8 mouse cellular contexts compared by ENCODE assay signal in genomic region chr13:36528223-36528895, GRCm38 (mm10).
A peak's percentile ranks its signal among the peaks of the same experiment; 100 is the strongest.
DNase-seq lines count a peak whose midpoint lies in the region; ATAC-seq and TF ChIP-seq lines count a peak whose summit lies in the region.

No protein-coding gene starts in this region.

- H3K4me3 ChIP-seq in intestine, embryonic 16.5 days (ENCODE audit: low read length), result no peak overlapping the region
- H3K4me3 ChIP-seq in intestine, embryonic 15.5 days (replicated peaks), result no peak overlapping the region
- H3K4me3 ChIP-seq in MEL (ENCODE audit: control insufficient read depth in 1 of 2, insufficient read depth in 1 of 2, low read depth in 2 of 2, low read length in 2 of 2), result no peak overlapping the region
- no peak overlapping the region for H3K4me3 ChIP-seq in heart, adult 2 months

- no peaks in the 10 kb centered on the region for H3K36me3 ChIP-seq in intestine, embryonic 16.5 days (ENCODE audit: control insufficient read depth, insufficient read depth, low read length)
- no peaks in the 10 kb centered on the region for H3K36me3 ChIP-seq in intestine, embryonic 15.5 days
- H3K36me3 ChIP-seq in MEL (ENCODE audit: control insufficient read depth in 1 of 2, insufficient read depth in 2 of 2, low read length in 2 of 2), result peaks cover 0 to 5% of the 10 kb centered on the region in 2 experiments; a peak in 2 of 4 replicates
- H3K36me3 ChIP-seq in heart, adult 2 months (ENCODE audit: control insufficient read depth, insufficient read depth, low read length), result no peaks in the 10 kb centered on the region

- TF ChIP-seq CTCF in MEL (IDR thresholded peaks at IDR 0.05 in 2 of 3, conservative IDR thresholded peaks at IDR 0.05 in 1 of 3; ENCODE audit: control insufficient read depth in 1 of 3, insufficient read depth in 1 of 3, low read depth in 2 of 3, low read length in 3 of 3, poor library complexity in 1 of 3, severe bottlenecking in 1 of 3), result no peak
- no peak for TF ChIP-seq CTCF in heart, adult 2 months (IDR thresholded peaks at IDR 0.05)

- DNase-seq in MEL (ENCODE audit: low read depth, low spot score), result peak; percentile 23
- peak; percentile 67 to 82 for DNase-seq in heart, adult 2 months
- DNase-seq in lung, adult 18-20 months, result peak; percentile 32 to 33
- DNase-seq in thymus, postnatal 25 days, result no peak
- DNase-seq in cerebellum, adult 8-10 months, result no peak

- H3K9me3 ChIP-seq in intestine, embryonic 16.5 days (ENCODE audit: control insufficient read depth, low read length), result no peaks in the 10 kb centered on the region
- no peaks in the 10 kb centered on the region for H3K9me3 ChIP-seq in intestine, embryonic 15.5 days
- no peaks in the 10 kb centered on the region for H3K9me3 ChIP-seq in MEL (replicated peaks; ENCODE audit: insufficient read depth, low read length)

- TF ChIP-seq RAD21 in MEL (IDR thresholded peaks at IDR 0.05; ENCODE audit: low read depth, low read length), result no peak

- H3K4me1 ChIP-seq in intestine, embryonic 16.5 days (ENCODE audit: control insufficient read depth, insufficient read depth, low read length), result peaks cover under 1% of the 10 kb centered on the region; the same call in 1 of the 2 replicates
- 0 out of 2 replicates have a peak, but pooled peaks cover 2% of the 10 kb centered on the region for H3K4me1 ChIP-seq in intestine, embryonic 15.5 days (replicated peaks)
- peaks cover 0 to 5% of the 10 kb centered on the region in 2 experiments; a peak in 2 of 4 replicates for H3K4me1 ChIP-seq in MEL (ENCODE audit: control insufficient read depth in 1 of 2, insufficient read depth in 2 of 2, low read length in 2 of 2)
- H3K4me1 ChIP-seq in heart, adult 2 months (ENCODE audit: control insufficient read depth, insufficient read depth, low read length), result peaks cover 5% of the 10 kb centered on the region; the same call in 1 of the 2 replicates

- TF ChIP-seq EP300 in MEL (IDR thresholded peaks at IDR 0.05; ENCODE audit: low read depth in 1 of 2, low read length in 2 of 2), result no peak
- TF ChIP-seq EP300 in heart, adult 2 months (IDR thresholded peaks at IDR 0.05; ENCODE audit: insufficient read depth, low read depth, low read length), result no peak

- intact Hi-C loops in heart, adult 2 months (cut with DNase I), result no loop called here

- H3K27ac ChIP-seq in intestine, embryonic 16.5 days (ENCODE audit: low read length), result no peak overlapping the region
- no peak overlapping the region for H3K27ac ChIP-seq in intestine, embryonic 15.5 days
- no peak overlapping the region for H3K27ac ChIP-seq in MEL (ENCODE audit: control insufficient read depth, low read depth, low read length)
- H3K27ac ChIP-seq in heart, adult 2 months, result peak overlapping the region; percentile 26

- H3K9ac ChIP-seq in intestine, embryonic 16.5 days (ENCODE audit: low read depth, low read length), result no peak overlapping the region
- no peak overlapping the region for H3K9ac ChIP-seq in intestine, embryonic 15.5 days
- H3K9ac ChIP-seq in MEL (ENCODE audit: control insufficient read depth, low read depth, low read length, poor library complexity, severe bottlenecking), result no peak overlapping the region
- H3K9ac ChIP-seq in heart, adult 2 months (ENCODE audit: low read depth, low read length), result no peak overlapping the region

- ATAC-seq in intestine, embryonic 16.5 days, result peak; percentile 41; the same call in 1 of the 2 replicates
- ATAC-seq in intestine, embryonic 15.5 days, result no peak; the same call in 1 of the 2 replicates
- ATAC-seq in megakaryocyte progenitor cell, adult 5-6 weeks (replicated peaks; ENCODE audit: poor library complexity), result no peak

- no peak overlapping the region for H3K4me2 ChIP-seq in intestine, embryonic 16.5 days (ENCODE audit: low read depth, low read length)
- H3K4me2 ChIP-seq in intestine, embryonic 15.5 days (replicated peaks), result no peak overlapping the region

- no peaks in the 10 kb centered on the region for H3K79me2 ChIP-seq in MEL (ENCODE audit: control insufficient read depth, insufficient read depth, low read length, poor library complexity)
- no peaks in the 10 kb centered on the region for H3K79me2 ChIP-seq in heart, adult 2 months (replicated peaks; ENCODE audit: control insufficient read depth, insufficient read depth, low read length)

- 52% methylated on average over 8 of the region's 8 CpGs for WGBS in intestine, embryonic 16.5 days
- 54% methylated on average over 8 of the region's 8 CpGs for WGBS in intestine, embryonic 15.5 days
- 45% methylated on average over 8 of the region's 8 CpGs for WGBS in heart, adult 2 months

- H3K27me3 ChIP-seq in intestine, embryonic 16.5 days (replicated peaks; ENCODE audit: control insufficient read depth, insufficient read depth, low read length), result no peaks in the 10 kb centered on the region
- H3K27me3 ChIP-seq in intestine, embryonic 15.5 days (replicated peaks), result no peaks in the 10 kb centered on the region
- H3K27me3 ChIP-seq in MEL (ENCODE audit: control insufficient read depth in 1 of 2, insufficient read depth in 2 of 2, low read length in 2 of 2), result no peaks in the 10 kb centered on the region
- H3K27me3 ChIP-seq in heart, adult 2 months (ENCODE audit: control insufficient read depth, insufficient read depth, low read length), result no peaks in the 10 kb centered on the region

- TF ChIP-seq POLR2A in MEL (IDR thresholded peaks at IDR 0.05; ENCODE audit: control insufficient read depth in 1 of 2, insufficient read depth in 1 of 2, low read depth in 1 of 2, low read length in 2 of 2, poor library complexity in 1 of 2), result no peak
- no peak for TF ChIP-seq POLR2A in heart, adult 2 months (IDR thresholded peaks at IDR 0.05; ENCODE audit: insufficient read depth, low read depth, low read length)

TF ChIP-seq in MEL, 35 proteins besides CTCF, POLR2A, EP300 and RAD21:
- TF ChIP-seq JUND (IDR thresholded peaks at IDR 0.05; ENCODE audit: low read depth, low read length) (no peak), MAFK (IDR thresholded peaks at IDR 0.05; ENCODE audit: borderline replicate concordance, low read depth, low read length) (no peak), ZKSCAN1 (IDR thresholded peaks at IDR 0.05; ENCODE audit: low read depth, low read length) (no peak), MAZ (IDR thresholded peaks at IDR 0.05; ENCODE audit: low read depth, low read length) (no peak), HCFC1 (IDR thresholded peaks at IDR 0.05; ENCODE audit: low read depth, low read length) (no peak), E2F4 (IDR thresholded peaks at IDR 0.05; ENCODE audit: borderline replicate concordance, low read depth, low read length) (no peak), UBTF (IDR thresholded peaks at IDR 0.05; ENCODE audit: borderline replicate concordance, insufficient read depth, low read depth, low read length) (no peak), KAT2A (conservative IDR thresholded peaks at IDR 0.05; ENCODE audit: low read depth, low read length) (no peak), TAL1 (IDR thresholded peaks at IDR 0.05; ENCODE audit: low read length) (no peak), ZC3H11A (IDR thresholded peaks at IDR 0.05; ENCODE audit: low read depth, low read length) (no peak), NRF1 (IDR thresholded peaks at IDR 0.05; ENCODE audit: insufficient read depth, low read depth, low read length, poor library complexity, severe bottlenecking) (no peak), TCF12 (IDR thresholded peaks at IDR 0.05; ENCODE audit: low read depth, low read length) (no peak), POLR2AphosphoS5 (IDR thresholded peaks at IDR 0.05; ENCODE audit: borderline replicate concordance, low read depth, low read length) (no peak), ETS1 (IDR thresholded peaks at IDR 0.05; ENCODE audit: low read depth, low read length) (no peak), TBP (IDR thresholded peaks at IDR 0.05; ENCODE audit: low read depth, low read length) (no peak)

Comparison
In these comparisons a context has a peak if more than half of its experiments do, and no peak if none do; other contexts are left out.
1. DNase-seq: peak in MEL (single experiment), heart, adult 2 months (2 of 2) and lung, adult 18-20 months (2 of 2); none in thymus, postnatal 25 days (single experiment) and cerebellum, adult 8-10 months (single experiment).